Mouse (Mus musculus): ENCODE data around the gene Mcoln2.

DNA sequence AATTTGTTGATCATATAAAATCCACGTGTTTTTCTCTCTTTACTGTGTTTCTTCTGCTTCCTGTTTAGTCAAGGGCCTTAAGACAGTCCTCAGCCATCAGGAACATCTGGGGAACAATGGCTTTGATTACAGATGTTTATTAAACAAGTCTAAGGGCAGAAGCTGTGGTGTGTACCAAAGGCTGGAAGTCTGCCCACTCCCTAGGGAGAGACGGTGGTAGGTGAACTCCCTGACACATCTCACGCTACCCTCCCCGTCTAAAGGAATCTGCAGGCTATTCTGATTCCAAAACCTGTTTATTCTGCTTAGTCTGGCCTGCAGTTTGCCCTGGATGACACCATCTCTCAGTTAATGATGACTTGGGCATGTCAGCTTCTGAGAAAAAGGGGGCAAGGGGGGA lies 84.1 kb downstream of the Mcoln2 start:
- TF ChIP-seq GATA1 (IDR thresholded peaks at IDR 0.05; ENCODE audit: borderline replicate concordance, low read length) (no peak), CTCF (IDR thresholded peaks at IDR 0.05; ENCODE audit: low read depth, low read length) (no peak), TAL1 (conservative IDR thresholded peaks at IDR 0.05; ENCODE audit: low read depth, low read length) (no peak), GATA2 (IDR thresholded peaks at IDR 0.05; ENCODE audit: borderline replicate concordance, low read depth, low read length) (no peak)
